ENCODE assay signal across 21 mouse cellular contexts in the genomic region with DNA sequence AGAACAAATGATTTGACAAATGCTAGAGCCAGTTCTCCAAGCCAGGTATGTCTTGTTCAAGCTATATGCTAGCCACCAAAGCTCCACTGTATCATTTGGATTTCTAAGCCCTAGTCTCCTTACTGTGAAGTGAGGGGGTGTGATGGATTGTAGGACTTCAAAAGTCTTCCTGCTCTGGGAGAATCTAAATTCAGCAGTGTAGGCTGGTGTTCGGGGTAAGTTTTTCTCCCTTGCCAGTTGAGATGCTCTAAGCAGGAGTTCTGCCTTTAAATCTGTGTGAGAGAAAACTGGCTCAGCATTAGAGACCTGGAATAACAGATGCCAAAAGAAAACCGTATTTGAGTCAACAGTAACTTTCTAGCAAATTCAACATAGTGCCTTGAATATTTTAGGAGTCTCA. TPM values are rescaled to one million over a fixed set of nuclear protein-coding genes. Genes with fewer than 3 reads are reported as not detected.
DNase-seq lines count a peak whose midpoint lies in the region; ATAC-seq and TF ChIP-seq lines count a peak whose summit lies in the region.
"Had no signal": no experiment of that assay in that cellular context is flagged by ENCODE, and none has a peak within 500 bp of the region (broad histone marks: within the 10 kb centered on the region; RNA-seq: fewer than 3 reads in every experiment).

No protein-coding gene starts in this region.

- no peak for TF ChIP-seq CTCF in left cerebral cortex, adult 2 months (IDR thresholded peaks at IDR 0.05)

- no peak overlapping the region for H3K4me3 ChIP-seq in left cerebral cortex, adult 2 months
- H3K4me3 ChIP-seq: embryonic facial prominence, embryonic 12.5 days; forebrain, embryonic 12.5 days; heart, adult 2 months; heart, embryonic 15.5 days; hindbrain, embryonic 15.5 days had no signal

- intact Hi-C loops in left cerebral cortex, adult 2 months (cut with DNase I) = no loop called here

- no peak for DNase-seq in frontal cortex, postnatal 14 days (ENCODE audit: low spot score in 2 of 2)
- peak; percentile 35 to 42 for DNase-seq in left cerebral cortex, adult 9 months (ENCODE audit: low spot score in 2 of 2)
- DNase-seq in left cerebral cortex, adult 2 months (ENCODE audit: extremely low spot score in 1 of 2, low spot score in 2 of 2) = no peak
- DNase-seq in right cerebral cortex, postnatal 36 days (ENCODE audit: low spot score in 2 of 2) = peak; percentile 24 to 54
- DNase-seq in right cerebral cortex, postnatal 25 days = no peak
- DNase-seq in B cell, adult 2 months = no peak
- DNase-seq in spleen, postnatal 4 days (ENCODE audit: low spot score in 2 of 2) = no peak
- DNase-seq: adrenal gland, postnatal 10 days; cerebellum, adult 11-12 months; cerebellum, adult 9-10 months; cerebellum, postnatal 25 days; gastrocnemius, postnatal 10 days; heart, adult 2 months; heart, postnatal 14 days had no signal

- peak; percentile 98 for ATAC-seq in frontal cortex, adult (ENCODE audit: low TSS enrichment)
- ATAC-seq: forebrain, embryonic 16.5 days had no signal

- no peak overlapping the region; the same call in 1 of the 2 replicates for H3K27ac ChIP-seq in left cerebral cortex, adult 2 months
- H3K27ac ChIP-seq: embryonic facial prominence, embryonic 12.5 days; forebrain, embryonic 12.5 days; heart, adult 2 months; heart, embryonic 15.5 days; hindbrain, embryonic 15.5 days had no signal

RNA-seq across cellular contexts. Expression of a gene that starts 35.9 kb away (rescaled TPM):
- 10 to 100 TPM in 1 of 2 experiments, 1 to 10 TPM in 1; 8.9 to 12.5 TPM for total RNA-seq in left cerebral cortex, adult 2 months (2021)
- total RNA-seq: MEL had no signal

Comparison
In these comparisons a context has a peak if more than half of its experiments do, and no peak if none do; other contexts are left out.
1. DNase-seq: peak in left cerebral cortex, adult 9 months (2 of 2) and right cerebral cortex, postnatal 36 days (2 of 2); none in frontal cortex, postnatal 14 days (0 of 2), left cerebral cortex, adult 2 months (0 of 2), right cerebral cortex, postnatal 25 days (single experiment), B cell, adult 2 months (0 of 2) and spleen, postnatal 4 days (0 of 2).